Mouse (Mus musculus) brain, embryonic 14.5 days (tissue): ENCODE data around the gene Lrrn2.

Experiments
- CTCF ChIP-seq: fragments of 200-500 bp; IDR thresholded peaks from 2 replicates; pipeline ENCODE4 v1.5.1; 2012; ENCODE audit warnings: inconsistent platforms, mild to moderate bottlenecking, moderate library complexity, borderline replicate concordance; ENCODE audit not compliant: insufficient read depth, insufficient read length; ENCODE audit errors: extremely low read depth
- POLR2A ChIP-seq: fragments of 200-500 bp; IDR thresholded peaks from 2 replicates; pipeline ENCODE4 v1.6.1; 2012; ENCODE audit warnings: mild to moderate bottlenecking, inconsistent platforms, borderline replicate concordance; ENCODE audit not compliant: poor library complexity, insufficient read depth, insufficient read length, severe bottlenecking; ENCODE audit errors: extremely low read depth

- TF ChIP-seq CTCF (no peak), POLR2A (no peak)
These were observed 38.1 kb downstream of the Lrrn2 start for GRCm38 (mm10) chr1:132918117-132918680.
